Mouse (Mus musculus) stomach, embryonic 15.5 days (tissue): ENCODE data around the gene Kri1. TPM values are rescaled to one million over a fixed set of nuclear protein-coding genes. Genes with fewer than 3 reads are reported as not detected.
"Not testable (repeated sequence)": the region's sequence is repeated elsewhere in the genome, so short reads cannot be mapped to it uniquely, and the experiment has no call there.

ENCODE experiments used
- ATAC-seq: fragments of 200-750 bp; cut with Nextera tagmentation; 2 replicates; pipeline ENCODE4 v1.8.0; 2017; ENCODE audit warnings: low read depth, moderate number of reproducible peaks, moderate TSS enrichment; ENCODE audit not compliant: insufficient read depth, low FRiP score
- H3K27ac ChIP-seq: fragments of 300-500 bp; sonication (generic); 2 replicates; pipeline ENCODE4 v1.5.1; 2015; ENCODE audit warnings: mild to moderate bottlenecking, inconsistent platforms
- H3K27me3 ChIP-seq: fragments of 300-500 bp; sonication (generic); replicated peaks from 2 replicates; pipeline ENCODE4 v1.6.1; 2015; ENCODE audit warnings: inconsistent platforms
- H3K36me3 ChIP-seq: fragments of 300-500 bp; sonication (generic); 2 replicates; pipeline ENCODE4 v1.6.1; 2015; ENCODE audit warnings: inconsistent platforms
- H3K4me1 ChIP-seq: fragments of 300-500 bp; sonication (generic); 2 replicates; pipeline ENCODE4 v1.6.1; 2015; ENCODE audit warnings: inconsistent platforms
- H3K4me2 ChIP-seq: fragments of 300-500 bp; sonication (generic); 2 replicates; pipeline ENCODE4 v1.6.1; 2015; ENCODE audit warnings: mild to moderate bottlenecking, inconsistent platforms
- H3K4me3 ChIP-seq: fragments of 300-500 bp; sonication (generic); replicated peaks from 2 replicates; pipeline ENCODE4 v1.5.1; 2015; ENCODE audit warnings: inconsistent platforms
- H3K9ac ChIP-seq: fragments of 300-500 bp; sonication (generic); 2 replicates; pipeline ENCODE4 v1.6.1; 2015; ENCODE audit warnings: inconsistent platforms
- H3K9me3 ChIP-seq: fragments of 300-500 bp; sonication (generic); 2 replicates; pipeline ENCODE4 v1.6.1; 2016; ENCODE audit warnings: inconsistent platforms
- WGBS: fragments of 180-500 bp; shearing (Covaris S2); methylation state at CpG from one replicate; pipeline ENCODE4 v1.1.7; 2015; 5-methylcytosine and 5-hydroxymethylcytosine counted together
- polyA plus RNA-seq: library from polyadenylated mRNA; unstranded; fragments of >200 nt; fragmentation: Nextera tagmentation; extraction: Ambion mirVana; gene quantifications from 2 replicates; pipeline ENCODE4 v1.2.1, GENCODE M21; 2015

The Kri1 gene
- polyA plus RNA-seq, 1 experiment from 2014 or later: 14.5 TPM

GRCm38 (mm10) chr9:21324269-21324668 is 36.5 kb upstream of the Kri1 start:
- no peak for ATAC-seq
- 86% methylated on average over 11 of the region's 11 CpGs for WGBS
- H3K36me3 ChIP-seq: no peaks in the 10 kb centered on the region
- H3K4me2 ChIP-seq: no peak overlapping the region
- H3K9ac ChIP-seq: no peak overlapping the region
- no peak overlapping the region for H3K27ac ChIP-seq
- H3K9me3 ChIP-seq: no peaks in the 10 kb centered on the region
- no peaks in the 10 kb centered on the region for H3K27me3 ChIP-seq
- H3K4me3 ChIP-seq: no peak overlapping the region
- peaks cover 13% of the 10 kb centered on the region for H3K4me1 ChIP-seq

- not testable (repeated sequence) for H3K4me3 ChIP-seq, H3K27me3 ChIP-seq, H3K9me3 ChIP-seq, H3K4me2 ChIP-seq, H3K27ac ChIP-seq, H3K9ac ChIP-seq, H3K36me3 ChIP-seq, ATAC-seq
- peaks cover 10% of the 10 kb centered on the region for H3K4me1 ChIP-seq
- 84% methylated on average over 8 of the region's 8 CpGs for WGBS
These were observed 35.1 kb upstream of the Kri1 start for GRCm38 (mm10) chr9:21322917-21323297.

GRCm38 (mm10) chr9:21322211-21322916 is 34.6 kb upstream of the Kri1 start:
- 79% methylated on average over 19 of the region's 19 CpGs for WGBS
- H3K36me3 ChIP-seq: no peaks in the 10 kb centered on the region
- H3K4me1 ChIP-seq: peaks cover 10% of the 10 kb centered on the region
- no peaks in the 10 kb centered on the region for H3K9me3 ChIP-seq
- no peak overlapping the region for H3K9ac ChIP-seq
- peak overlapping the region; percentile 66; the same call in 1 of the 2 replicates for H3K4me3 ChIP-seq
- H3K27ac ChIP-seq: 0 out of 2 replicates have a peak overlapping the region, but pooled peaks have one; percentile 26
- no peaks in the 10 kb centered on the region for H3K27me3 ChIP-seq
- no peak for ATAC-seq
- peak overlapping the region; percentile 79 for H3K4me2 ChIP-seq

GRCm38 (mm10) chr9:21321513-21321835 is 33.7 kb upstream of the Kri1 start:
- WGBS: 12% methylated on average over 6 of the region's 6 CpGs
- Histone ChIP-seq H3K4me1 (peaks cover 10% of the 10 kb centered on the region), H3K9ac (peak overlapping the region; percentile 47; the same call in 1 of the 2 replicates), H3K4me3 (peak overlapping the region; percentile 66), H3K27me3 (no peaks in the 10 kb centered on the region), H3K27ac (0 out of 2 replicates have a peak overlapping the region, but pooled peaks have one; percentile 26), H3K9me3 (no peaks in the 10 kb centered on the region), H3K4me2 (peak overlapping the region; percentile 79), H3K36me3 (no peaks in the 10 kb centered on the region)
- no peak for ATAC-seq

GRCm38 (mm10) chr9:21320619-21321512 is 33.1 kb upstream of the Kri1 start, which contains the start of gene Slc44a2:
Slc44a2 (plus strand) TSS chr9:21320698.
- H3K4me1 ChIP-seq: peaks cover 10% of the 10 kb centered on the region
- H3K4me3 ChIP-seq: peak within 1 kb of the TSS; percentile 66
- H3K9me3 ChIP-seq: no peaks in the 10 kb centered on the region
- 1% methylated on average over 52 of the region's 52 CpGs for WGBS
- H3K27ac ChIP-seq: peak within 1 kb of the TSS; percentile 52; the same call in 1 of the 2 replicates
- no peaks in the 10 kb centered on the region for H3K36me3 ChIP-seq
- H3K4me2 ChIP-seq: peak within 1 kb of the TSS; percentile 79
- H3K9ac ChIP-seq: peak within 1 kb of the TSS; percentile 47
- H3K27me3 ChIP-seq: no peaks in the 10 kb centered on the region
- ATAC-seq: peak; percentile 92

GRCm38 (mm10) chr9:21320280-21320618 is 32.5 kb upstream of the Kri1 start:
- no peaks in the 10 kb centered on the region for H3K36me3 ChIP-seq
- H3K27ac ChIP-seq: no peak overlapping the region
- peaks cover 10% of the 10 kb centered on the region for H3K4me1 ChIP-seq
- ATAC-seq: no peak
- 24% methylated on average over 4 of the region's 4 CpGs for WGBS
- no peak overlapping the region for H3K9ac ChIP-seq
- H3K4me2 ChIP-seq: peak overlapping the region; percentile 79
- H3K9me3 ChIP-seq: no peaks in the 10 kb centered on the region
- H3K27me3 ChIP-seq: no peaks in the 10 kb centered on the region
- H3K4me3 ChIP-seq: peak overlapping the region; percentile 66

GRCm38 (mm10) chr9:21319503-21319902 is 31.7 kb upstream of the Kri1 start:
- Histone ChIP-seq H3K4me3 (no peak overlapping the region), H3K36me3 (no peaks in the 10 kb centered on the region), H3K4me2 (no peak overlapping the region), H3K9me3 (no peaks in the 10 kb centered on the region), H3K27ac (no peak overlapping the region), H3K27me3 (no peaks in the 10 kb centered on the region), H3K4me1 (peaks cover 10% of the 10 kb centered on the region), H3K9ac (no peak overlapping the region)
- 88% methylated on average over 4 of the region's 4 CpGs for WGBS
- no peak for ATAC-seq

- Histone ChIP-seq H3K9ac (no peak overlapping the region), H3K4me3 (no peak overlapping the region), H3K36me3 (no peaks in the 10 kb centered on the region), H3K4me2 (no peak overlapping the region), H3K9me3 (no peaks in the 10 kb centered on the region), H3K27me3 (no peaks in the 10 kb centered on the region), H3K27ac (no peak overlapping the region), H3K4me1 (peaks cover 10% of the 10 kb centered on the region)
- no peak for ATAC-seq
- WGBS: 85% methylated on average over 6 of the region's 6 CpGs
These were observed 31.0 kb upstream of the Kri1 start for GRCm38 (mm10) chr9:21318792-21319191.

GRCm38 (mm10) chr9:21316696-21317095 is 28.9 kb upstream of the Kri1 start:
- Histone ChIP-seq H3K4me3 (no peak overlapping the region), H3K9ac (no peak overlapping the region), H3K36me3 (no peaks in the 10 kb centered on the region), H3K4me1 (peaks cover 7% of the 10 kb centered on the region), H3K4me2 (no peak overlapping the region), H3K27ac (no peak overlapping the region), H3K27me3 (peaks cover 11% of the 10 kb centered on the region), H3K9me3 (no peaks in the 10 kb centered on the region)
- no peak for ATAC-seq
- 74% methylated on average over 7 of the region's 7 CpGs for WGBS

GRCm38 (mm10) chr9:21315421-21315820 is 27.7 kb upstream of the Kri1 start:
- ATAC-seq: no peak
- WGBS: 62% methylated on average over 5 of the region's 5 CpGs
- Histone ChIP-seq H3K9me3 (no peaks in the 10 kb centered on the region), H3K27me3 (peaks cover 12% of the 10 kb centered on the region), H3K4me2 (no peak overlapping the region), H3K36me3 (no peaks in the 10 kb centered on the region), H3K4me1 (peaks cover 2% of the 10 kb centered on the region; the same call in 1 of the 2 replicates), H3K27ac (no peak overlapping the region), H3K9ac (no peak overlapping the region), H3K4me3 (no peak overlapping the region)

- peaks cover 12% of the 10 kb centered on the region for H3K27me3 ChIP-seq
- no peak overlapping the region for H3K4me3 ChIP-seq
- no peak overlapping the region for H3K27ac ChIP-seq
- no peak overlapping the region for H3K9ac ChIP-seq
- ATAC-seq: no peak
- H3K4me1 ChIP-seq: peaks cover 2% of the 10 kb centered on the region; the same call in 1 of the 2 replicates
- H3K4me2 ChIP-seq: no peak overlapping the region
- H3K9me3 ChIP-seq: no peaks in the 10 kb centered on the region
- 84% methylated on average over 9 of the region's 9 CpGs for WGBS
- no peaks in the 10 kb centered on the region for H3K36me3 ChIP-seq
These were observed 26.8 kb upstream of the Kri1 start for GRCm38 (mm10) chr9:21314367-21315140.
